Mouse (Mus musculus): ENCODE data around the gene Lactb.

Lactb gene

DNA sequence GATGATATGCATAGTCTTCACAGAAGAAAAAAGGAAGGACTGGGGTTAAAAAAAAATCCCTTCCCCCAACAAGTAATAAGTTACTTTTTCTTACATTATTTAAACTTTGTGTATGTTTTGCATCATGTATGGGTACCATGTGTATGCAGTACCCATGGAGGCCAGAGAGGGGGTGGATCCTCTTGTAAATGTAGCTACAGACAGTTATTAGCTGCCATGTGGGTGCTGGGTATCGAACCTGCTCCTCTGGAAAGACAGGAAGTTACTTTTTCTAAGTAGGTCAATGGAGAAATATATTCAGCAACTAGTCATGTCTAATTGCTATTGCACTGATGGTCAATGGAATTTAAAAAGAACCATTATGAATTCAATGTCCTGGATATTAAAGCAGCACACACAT lies 3.2 kb upstream of the Lactb start:
- no peak for DNase-seq (ENCODE audit: low spot score)

- DNase-seq (ENCODE audit: low spot score): no peak
Measured at GRCm38 (mm10) chr9:66977982-66978381, 2.7 kb upstream of the Lactb start.

DNA sequence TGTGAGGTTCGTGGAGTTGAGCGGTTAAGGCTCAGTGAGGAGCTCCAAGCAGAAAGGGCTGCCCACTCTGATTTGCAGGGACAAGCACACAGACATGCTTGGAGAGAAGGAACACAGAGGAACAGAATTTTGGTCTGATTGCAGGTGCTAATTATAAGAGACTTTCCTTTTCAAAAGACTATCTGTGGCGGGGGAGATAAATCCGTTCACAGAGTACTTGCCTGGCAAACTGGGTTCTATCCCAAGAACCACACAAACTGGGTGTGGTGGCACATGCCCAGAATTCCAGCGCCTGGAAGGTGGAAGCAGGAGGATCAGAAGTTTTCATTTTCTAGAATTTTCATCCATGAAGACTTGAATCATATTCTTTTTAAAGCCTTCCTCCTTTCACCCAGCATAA lies 1.8 kb upstream of the Lactb start:
- no peak for DNase-seq (ENCODE audit: low spot score)

GRCm38 (mm10) chr9:66974721-66975225 lies 511 bp downstream of the Lactb start:
- peak; percentile 95 for DNase-seq (ENCODE audit: low spot score)

DNA sequence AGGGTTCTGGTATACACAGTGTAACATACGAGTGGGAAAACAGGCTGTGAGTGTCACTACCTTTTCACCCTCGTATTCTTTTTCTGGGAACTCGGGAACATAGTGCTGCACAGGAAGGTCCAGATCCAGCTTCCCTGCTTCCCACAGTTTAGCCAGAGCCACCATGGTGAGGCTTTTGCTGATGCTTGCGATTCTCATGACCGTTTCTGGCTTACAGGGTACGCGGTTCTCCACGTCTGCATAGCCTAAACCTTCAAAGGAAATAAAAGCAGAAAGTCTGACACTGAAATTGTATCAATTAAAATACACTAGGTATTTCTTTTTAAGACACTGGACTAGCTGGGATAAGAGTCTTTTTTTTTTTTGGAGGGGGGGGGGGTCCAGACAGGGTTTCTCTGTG lies 4.2 kb downstream of the Lactb start:
- no peak for DNase-seq (ENCODE audit: low spot score)

DNA sequence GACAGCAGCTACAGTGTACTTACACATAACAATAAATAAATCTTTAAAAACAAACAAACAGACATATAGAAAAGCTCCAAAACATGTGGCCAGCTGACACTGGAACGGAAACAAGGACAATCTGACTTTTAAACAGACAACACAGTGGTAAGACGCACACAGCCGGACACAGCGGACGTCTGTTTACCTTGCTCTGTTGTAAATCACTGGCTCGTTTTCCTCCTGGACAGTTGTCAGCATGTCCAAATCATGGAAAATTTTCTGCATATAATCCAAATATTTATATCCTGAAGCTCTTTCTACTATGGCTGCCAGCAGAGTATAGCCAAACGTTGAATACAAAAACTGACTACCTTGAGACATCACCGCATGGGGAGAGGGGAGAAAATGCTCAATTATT lies 7.8 kb downstream of the Lactb start:
- DNase-seq (ENCODE audit: low spot score): no peak

- DNase-seq (ENCODE audit: low spot score): no peak
Measured at GRCm38 (mm10) chr9:66961478-66961877, 13.8 kb downstream of the Lactb start.

DNA sequence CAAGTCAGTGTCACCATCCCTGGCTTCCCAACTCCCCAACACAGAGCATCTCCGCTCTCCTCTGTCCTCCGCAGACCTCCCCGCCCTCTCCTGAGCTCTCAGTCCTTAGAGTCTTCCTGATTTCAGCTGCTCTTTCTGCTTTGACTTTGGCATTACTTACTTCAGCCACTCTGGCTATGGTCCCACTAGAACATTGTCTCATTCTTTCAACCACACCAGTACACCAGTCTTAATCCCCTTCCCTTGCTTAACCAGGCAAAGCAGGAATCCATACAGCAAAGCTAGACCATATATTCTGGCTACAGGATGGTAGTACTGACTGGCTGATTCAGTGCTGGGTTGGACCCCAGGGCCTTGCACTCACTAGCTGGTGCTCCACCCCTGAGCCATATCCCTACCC lies 17.8 kb downstream of the Lactb start:
- DNase-seq (ENCODE audit: low spot score): no peak

GRCm38 (mm10) chr9:66952886-66953285 lies 22.4 kb downstream of the Lactb start:
- no peak for DNase-seq (ENCODE audit: low spot score)

DNA sequence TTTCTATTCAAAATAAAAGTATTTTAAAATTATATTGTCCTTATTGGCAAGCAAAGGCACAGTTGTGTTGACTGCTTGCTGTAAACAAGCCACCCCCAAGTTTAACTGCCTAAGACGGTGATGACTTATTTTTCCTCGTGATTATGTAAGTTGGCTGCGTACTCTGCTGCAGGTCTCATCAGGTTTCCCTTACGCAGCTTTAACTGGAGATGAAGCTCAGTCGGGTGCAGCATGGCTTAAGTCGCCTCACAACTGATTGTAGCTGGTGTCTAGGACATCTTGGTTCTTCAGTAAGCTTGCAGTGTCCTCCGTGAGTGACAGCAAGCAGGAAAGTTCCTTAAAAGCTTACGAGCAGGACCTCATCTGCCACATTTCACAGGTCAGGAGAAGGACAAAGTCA lies 23.0 kb downstream of the Lactb start:
- no peak for DNase-seq (ENCODE audit: low spot score)

GRCm38 (mm10) chr9:66948536-66948935 lies 26.7 kb downstream of the Lactb start:
- no peak for DNase-seq (ENCODE audit: low spot score)

DNA sequence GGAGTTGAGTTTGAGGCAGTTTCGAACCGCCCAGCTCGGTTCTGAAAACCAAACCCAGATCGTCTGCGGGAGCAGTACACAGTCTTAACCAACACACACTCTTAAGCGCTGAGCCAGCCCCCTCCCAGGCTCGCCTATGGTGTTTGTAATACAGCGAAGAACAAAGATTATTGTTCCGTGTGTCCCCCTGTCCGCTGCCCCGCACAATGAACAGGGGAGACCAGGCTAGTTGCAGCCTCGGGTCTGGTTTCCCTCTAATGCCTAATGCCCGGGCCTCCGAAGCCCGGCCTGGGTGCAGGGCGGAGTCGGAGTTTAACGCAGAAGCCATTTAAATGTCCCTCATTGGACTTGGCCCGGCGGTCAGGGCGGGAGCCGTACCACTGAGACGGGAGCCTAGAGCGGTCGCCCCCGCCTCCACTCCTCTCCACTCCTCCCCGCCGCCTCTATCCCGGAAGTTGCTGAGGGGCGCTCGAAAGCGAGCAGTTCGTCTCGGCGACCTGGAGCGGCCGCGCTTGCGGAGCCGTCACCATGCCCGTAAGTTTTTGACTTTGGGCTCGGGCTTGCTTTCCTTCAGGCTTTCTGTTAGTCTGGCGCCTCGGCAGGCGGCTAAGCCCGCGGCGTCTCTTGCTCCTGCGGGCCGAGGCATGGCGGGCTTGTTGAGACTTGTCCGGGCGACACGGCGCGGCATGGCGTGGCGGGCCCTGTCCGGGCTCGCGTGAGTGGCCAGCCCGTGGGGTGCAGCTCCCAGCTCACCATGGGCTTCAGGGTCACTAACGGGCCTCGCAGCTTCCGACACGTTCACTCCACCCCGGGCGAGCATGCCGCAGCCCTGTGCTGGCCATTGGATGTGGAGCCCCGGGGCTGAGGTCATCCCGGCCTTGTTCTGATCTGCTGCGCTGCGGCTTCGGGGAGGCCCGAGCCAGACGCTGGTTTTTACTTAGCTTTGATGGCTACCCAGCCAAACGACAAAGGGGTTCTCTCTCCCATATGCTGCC lies 29.3 kb downstream of the Lactb start, which contains the start of gene Rps27l:
TSS of gene Rps27l (plus strand) at position 440 of the 995 bp plus-strand sequence.
- peak; percentile 96 for DNase-seq (ENCODE audit: low spot score)

GRCm38 (mm10) chr9:66945161-66945560 lies 30.1 kb downstream of the Lactb start:
- DNase-seq (ENCODE audit: low spot score): no peak

DNA sequence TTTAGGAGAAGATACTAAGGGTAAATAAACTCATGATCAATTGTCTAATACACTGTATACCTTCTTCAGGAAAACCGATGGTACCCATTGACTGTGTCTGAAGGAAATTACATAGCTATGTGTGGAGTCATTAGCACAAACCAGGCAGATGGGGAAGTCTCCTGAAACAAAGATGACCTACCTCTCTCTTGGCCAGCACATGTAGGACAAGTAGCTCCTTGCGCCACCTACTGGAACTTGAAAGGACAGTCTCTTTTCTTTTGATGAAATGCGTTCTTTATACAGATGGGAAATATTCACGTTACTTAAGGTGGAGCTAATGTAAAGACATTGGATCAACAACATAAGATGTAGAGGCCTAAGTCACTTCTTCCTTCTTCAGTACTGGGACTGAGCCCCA lies 36.4 kb downstream of the Lactb start:
- peak; percentile 90 for DNase-seq (ENCODE audit: low spot score)

GRCm38 (mm10) chr9:66937507-66937906 lies 37.8 kb downstream of the Lactb start:
- no peak for DNase-seq (ENCODE audit: low spot score)

DNA sequence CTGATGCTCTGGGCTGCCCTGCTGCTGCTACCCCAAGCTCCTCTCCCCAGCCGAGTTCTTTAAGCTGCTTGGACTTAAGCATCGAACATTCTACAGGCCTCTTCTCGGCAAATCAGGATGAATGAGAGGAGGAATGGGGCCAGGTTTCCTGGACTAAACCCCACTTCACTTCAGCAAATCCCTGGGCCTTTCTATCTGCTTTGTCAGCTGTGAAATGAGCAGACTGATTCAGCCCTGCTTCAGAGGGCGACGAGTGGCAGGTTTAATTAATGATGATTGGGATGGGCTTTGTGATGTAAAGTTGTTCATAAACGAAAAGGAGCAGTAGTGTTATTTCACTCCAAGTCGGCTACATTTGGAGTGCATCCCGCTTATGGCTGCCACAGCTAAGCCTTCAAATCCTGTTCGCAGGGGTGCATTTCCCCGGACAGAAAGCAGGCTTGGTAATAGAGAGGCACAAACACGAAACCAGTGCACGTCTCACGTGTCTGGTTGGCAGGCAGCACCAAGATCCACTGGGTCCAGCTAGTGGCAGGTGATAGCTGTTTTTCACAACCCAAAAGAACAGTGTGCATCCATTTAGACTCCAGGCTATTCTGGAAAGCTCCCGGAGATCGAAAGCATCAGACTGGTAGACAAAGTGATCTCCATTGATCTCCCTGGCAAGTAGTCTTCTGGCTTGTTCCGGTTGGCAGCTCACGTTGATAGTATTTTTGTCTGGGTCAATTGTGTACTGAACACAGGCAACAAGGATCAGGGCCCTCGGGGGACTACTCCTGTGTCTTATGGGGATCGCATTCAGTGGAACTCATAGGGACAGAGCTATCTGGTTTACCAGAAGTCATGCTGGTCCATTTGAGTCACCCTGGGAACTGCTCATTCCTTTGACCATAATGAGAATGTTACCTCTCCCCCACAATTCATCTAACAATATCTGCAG lies 41.1 kb downstream of the Lactb start:
- peak; percentile 34 for DNase-seq (ENCODE audit: low spot score)

GRCm38 (mm10) chr9:66930351-66930750 lies 44.9 kb downstream of the Lactb start:
- DNase-seq (ENCODE audit: low spot score): no peak

GRCm38 (mm10) chr9:66927696-66928402 lies 47.4 kb downstream of the Lactb start:
- no peak for DNase-seq (ENCODE audit: low spot score)

- no peak for DNase-seq (ENCODE audit: low spot score)
Measured at GRCm38 (mm10) chr9:66925853-66926252, 49.4 kb downstream of the Lactb start.

GRCm38 (mm10) chr9:66922076-66922475 lies 53.2 kb downstream of the Lactb start:
- DNase-seq (ENCODE audit: low spot score): no peak

GRCm38 (mm10) chr9:66920488-66921279 lies 54.6 kb downstream of the Lactb start:
- DNase-seq (ENCODE audit: low spot score): peak; percentile 29
